Mouse (Mus musculus) liver, embryonic 11.5 days (tissue): ENCODE measurements around the gene Saxo1. TPM values are rescaled to one million over a fixed set of nuclear protein-coding genes. Genes with fewer than 3 reads are reported as not detected.

ENCODE experiments used
- ATAC-seq: fragments of 200-750 bp; cut with Nextera tagmentation; replicated peaks from 2 replicates; pipeline ENCODE4 v1.8.0; 2017; ENCODE audit warnings: moderate number of reproducible peaks, mild to moderate bottlenecking, moderate TSS enrichment, moderate library complexity; ENCODE audit not compliant: low FRiP score
- DNase-seq: peaks from one replicate; pipeline ENCODE4 v3.0.0-alpha.2; 2017; ENCODE audit warnings: low spot score
- H3K27ac ChIP-seq: fragments of 300-500 bp; sonication (generic); 2 replicates; pipeline ENCODE4 v1.5.1; 2014; ENCODE audit warnings: mild to moderate bottlenecking, low read depth, low read length, control low read depth
- H3K27me3 ChIP-seq: fragments of 300-500 bp; sonication (generic); replicated peaks from 2 replicates; pipeline ENCODE4 v1.6.1; 2014; ENCODE audit warnings: low read length, mixed read lengths; ENCODE audit not compliant: control insufficient read depth, insufficient read depth
- H3K36me3 ChIP-seq: fragments of 300-500 bp; sonication (generic); 2 replicates; pipeline ENCODE4 v1.6.1; 2014; ENCODE audit warnings: mild to moderate bottlenecking, low read length, moderate library complexity, mixed read lengths; ENCODE audit not compliant: control insufficient read depth, insufficient read depth
- H3K4me1 ChIP-seq: fragments of 300-500 bp; sonication (generic); replicated peaks from 2 replicates; pipeline ENCODE4 v1.6.1; 2014; ENCODE audit warnings: low read length, mixed read lengths; ENCODE audit not compliant: control insufficient read depth, insufficient read depth
- H3K4me2 ChIP-seq: fragments of 300-500 bp; sonication (generic); 2 replicates; pipeline ENCODE4 v1.6.1; 2014; ENCODE audit warnings: mild to moderate bottlenecking, control low read depth, moderate library complexity
- H3K4me3 ChIP-seq: fragments of 300-500 bp; sonication (generic); 2 replicates; pipeline ENCODE4 v1.5.1; 2014; ENCODE audit warnings: low read depth, low read length, control low read depth
- H3K9ac ChIP-seq: fragments of 300-500 bp; sonication (generic); 2 replicates; pipeline ENCODE4 v1.6.1; 2014; ENCODE audit warnings: low read depth, low read length, control low read depth
- H3K9me3 ChIP-seq: fragments of 300-500 bp; sonication (generic); 2 replicates; pipeline ENCODE4 v1.6.1; 2016; ENCODE audit warnings: low read length, inconsistent platforms, mixed read lengths; ENCODE audit not compliant: control insufficient read depth
- WGBS: fragments of 180-500 bp; shearing (Covaris S2); extraction: QIAGEN DNeasy Blood & Tissue Kit; methylation state at CpG from one replicate; pipeline ENCODE4 v1.1.7; 2014; 5-methylcytosine and 5-hydroxymethylcytosine counted together
- polyA plus RNA-seq: library from polyadenylated mRNA; unstranded; fragments of >200 nt; fragmentation: Nextera tagmentation; extraction: Ambion mirVana; gene quantifications from 2 replicates; pipeline ENCODE4 v1.2.1, GENCODE M21; 2014

Gene Saxo1
- polyA plus RNA-seq, 1 experiment from 2014 or later = not detected

- H3K27ac ChIP-seq = no peak overlapping the region
- ATAC-seq (no peak), DNase-seq (peak; percentile 22)
- H3K4me3 ChIP-seq = no peak overlapping the region
- no peak overlapping the region for H3K4me2 ChIP-seq
- no peak overlapping the region for H3K9ac ChIP-seq
- H3K9me3 ChIP-seq = no peaks in the 10 kb centered on the region
- WGBS = 70% methylated on average over 7 of the region's 7 CpGs
- no peaks in the 10 kb centered on the region for H3K36me3 ChIP-seq
- no peaks in the 10 kb centered on the region for H3K4me1 ChIP-seq
- H3K27me3 ChIP-seq = no peaks in the 10 kb centered on the region
Observed at GRCm38 (mm10) chr4:86425581-86425980, 132.5 kb downstream of the Saxo1 start.

GRCm38 (mm10) chr4:86422586-86422985 lies 135.5 kb downstream of the Saxo1 start:
- Histone ChIP-seq H3K4me1 (no peaks in the 10 kb centered on the region), H3K36me3 (no peaks in the 10 kb centered on the region), H3K9me3 (no peaks in the 10 kb centered on the region), H3K4me2 (no peak overlapping the region), H3K27ac (no peak overlapping the region), H3K27me3 (no peaks in the 10 kb centered on the region), H3K9ac (no peak overlapping the region), H3K4me3 (no peak overlapping the region)
- DNase-seq = no peak
- WGBS = 77% methylated on average over 6 of the region's 6 CpGs
- ATAC-seq = no peak

- Histone ChIP-seq H3K9me3 (no peaks in the 10 kb centered on the region), H3K36me3 (no peaks in the 10 kb centered on the region), H3K27ac (no peak overlapping the region), H3K4me1 (no peaks in the 10 kb centered on the region), H3K4me3 (no peak overlapping the region), H3K9ac (no peak overlapping the region), H3K27me3 (no peaks in the 10 kb centered on the region), H3K4me2 (no peak overlapping the region)
- whole genome bisulfite sequencing = 67% methylated on average over 15 of the region's 15 CpGs
- ATAC-seq (no peak), DNase-seq (no peak)
Observed at GRCm38 (mm10) chr4:86416401-86417025, 141.6 kb downstream of the Saxo1 start.

GRCm38 (mm10) chr4:86413388-86413787 lies 144.7 kb downstream of the Saxo1 start:
- no peak overlapping the region for H3K4me3 ChIP-seq
- 68% methylated on average over 3 of the region's 3 CpGs for WGBS
- H3K9ac ChIP-seq = no peak overlapping the region
- DNase-seq (no peak), ATAC-seq (no peak)
- H3K36me3 ChIP-seq = no peaks in the 10 kb centered on the region
- no peaks in the 10 kb centered on the region for H3K27me3 ChIP-seq
- H3K9me3 ChIP-seq = no peaks in the 10 kb centered on the region
- H3K4me2 ChIP-seq = no peak overlapping the region
- no peaks in the 10 kb centered on the region for H3K4me1 ChIP-seq
- H3K27ac ChIP-seq = no peak overlapping the region

- no peaks in the 10 kb centered on the region; the same call in 1 of the 2 replicates for H3K4me1 ChIP-seq
- WGBS = 83% methylated on average over 3 of the region's 3 CpGs
- H3K27ac ChIP-seq = no peak overlapping the region
- H3K9ac ChIP-seq = no peak overlapping the region
- H3K4me2 ChIP-seq = no peak overlapping the region
- no peak overlapping the region for H3K4me3 ChIP-seq
- H3K27me3 ChIP-seq = no peaks in the 10 kb centered on the region
- DNase-seq (no peak), ATAC-seq (no peak)
- no peaks in the 10 kb centered on the region for H3K9me3 ChIP-seq
- H3K36me3 ChIP-seq = no peaks in the 10 kb centered on the region
Observed at GRCm38 (mm10) chr4:86410946-86411345, 147.2 kb downstream of the Saxo1 start.

- Histone ChIP-seq H3K9ac (no peak overlapping the region), H3K4me3 (no peak overlapping the region), H3K27ac (no peak overlapping the region), H3K27me3 (no peaks in the 10 kb centered on the region), H3K4me1 (no peaks in the 10 kb centered on the region; the same call in 1 of the 2 replicates), H3K36me3 (no peaks in the 10 kb centered on the region), H3K9me3 (no peaks in the 10 kb centered on the region), H3K4me2 (no peak overlapping the region)
- ATAC-seq (no peak), DNase-seq (no peak)
- whole genome bisulfite sequencing = 84% methylated on average over 9 of the region's 9 CpGs
Observed at GRCm38 (mm10) chr4:86408421-86408820, 149.7 kb downstream of the Saxo1 start.

GRCm38 (mm10) chr4:86407200-86407527 lies 151.0 kb downstream of the Saxo1 start:
- WGBS = 67% methylated on average over 3 of the region's 3 CpGs
- DNase-seq (no peak), ATAC-seq (no peak)
- Histone ChIP-seq H3K9ac (no peak overlapping the region), H3K9me3 (no peaks in the 10 kb centered on the region), H3K4me2 (no peak overlapping the region), H3K4me1 (no peaks in the 10 kb centered on the region; the same call in 1 of the 2 replicates), H3K27ac (no peak overlapping the region), H3K4me3 (no peak overlapping the region), H3K27me3 (no peaks in the 10 kb centered on the region), H3K36me3 (no peaks in the 10 kb centered on the region)

- H3K27ac ChIP-seq = no peak overlapping the region
- ATAC-seq (no peak), DNase-seq (no peak)
- no peaks in the 10 kb centered on the region for H3K27me3 ChIP-seq
- H3K9me3 ChIP-seq = no peaks in the 10 kb centered on the region
- H3K4me2 ChIP-seq = no peak overlapping the region
- H3K9ac ChIP-seq = no peak overlapping the region
- WGBS = 54% methylated on average over 7 of the region's 7 CpGs
- H3K4me1 ChIP-seq = no peaks in the 10 kb centered on the region; the same call in 1 of the 2 replicates
- H3K4me3 ChIP-seq = no peak overlapping the region
- H3K36me3 ChIP-seq = no peaks in the 10 kb centered on the region
Observed at GRCm38 (mm10) chr4:86406501-86407199, 151.5 kb downstream of the Saxo1 start.

GRCm38 (mm10) chr4:86401116-86401515 lies 157.0 kb downstream of the Saxo1 start:
- no peaks in the 10 kb centered on the region for H3K9me3 ChIP-seq
- no peak overlapping the region for H3K4me3 ChIP-seq
- no peaks in the 10 kb centered on the region for H3K4me1 ChIP-seq
- 61% methylated on average over 3 of the region's 3 CpGs for WGBS
- H3K9ac ChIP-seq = no peak overlapping the region
- no peak overlapping the region for H3K27ac ChIP-seq
- H3K27me3 ChIP-seq = no peaks in the 10 kb centered on the region
- no peaks in the 10 kb centered on the region for H3K36me3 ChIP-seq
- no peak overlapping the region for H3K4me2 ChIP-seq
- ATAC-seq (no peak), DNase-seq (no peak)
